Mouse (Mus musculus): ENCODE data around the gene Prkn.

Prkn gene

DNA sequence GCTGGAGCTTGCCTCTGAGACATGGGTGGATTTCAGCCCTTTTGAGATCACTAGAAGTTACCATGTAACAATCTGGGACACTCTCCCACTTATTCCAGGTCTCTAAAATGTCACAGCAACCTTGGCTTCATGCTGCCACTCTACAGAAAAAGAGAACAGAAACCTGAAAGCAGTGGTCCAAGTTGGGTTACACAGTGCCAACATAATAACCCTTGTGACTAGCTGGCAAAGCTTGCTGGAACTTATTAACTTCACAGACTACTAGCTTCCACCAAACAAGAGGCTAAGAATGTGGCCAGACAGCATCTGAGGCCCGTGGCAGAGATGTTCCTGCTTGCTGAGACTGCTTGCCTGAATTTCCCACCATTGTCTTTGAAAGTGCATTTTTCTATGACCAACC is 886.9 kb downstream of the Prkn start:
- DNase-seq (ENCODE audit: extremely low spot score, low read depth, low spot score), result no peak

DNA sequence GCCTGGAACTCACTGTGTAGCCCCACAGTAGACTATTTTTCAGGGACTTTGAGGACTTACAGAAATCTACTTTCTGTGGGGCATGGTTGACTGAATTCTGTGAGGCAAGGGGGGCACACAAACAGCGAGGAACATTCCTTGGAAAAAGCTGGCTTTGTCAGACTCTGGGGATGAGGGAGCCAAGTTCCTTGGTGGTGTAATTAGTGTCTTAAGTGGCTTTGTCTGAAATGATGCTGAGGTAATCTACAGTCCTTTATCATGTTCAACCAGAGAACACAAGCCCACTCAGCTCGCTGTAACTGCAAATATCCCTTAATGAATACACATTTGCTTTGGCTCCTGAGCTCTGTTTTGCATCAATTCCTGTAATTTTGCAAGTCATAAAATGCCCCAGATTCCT is 888.1 kb downstream of the Prkn start:
- DNase-seq (ENCODE audit: extremely low spot score, low read depth, low spot score), result no peak

DNA sequence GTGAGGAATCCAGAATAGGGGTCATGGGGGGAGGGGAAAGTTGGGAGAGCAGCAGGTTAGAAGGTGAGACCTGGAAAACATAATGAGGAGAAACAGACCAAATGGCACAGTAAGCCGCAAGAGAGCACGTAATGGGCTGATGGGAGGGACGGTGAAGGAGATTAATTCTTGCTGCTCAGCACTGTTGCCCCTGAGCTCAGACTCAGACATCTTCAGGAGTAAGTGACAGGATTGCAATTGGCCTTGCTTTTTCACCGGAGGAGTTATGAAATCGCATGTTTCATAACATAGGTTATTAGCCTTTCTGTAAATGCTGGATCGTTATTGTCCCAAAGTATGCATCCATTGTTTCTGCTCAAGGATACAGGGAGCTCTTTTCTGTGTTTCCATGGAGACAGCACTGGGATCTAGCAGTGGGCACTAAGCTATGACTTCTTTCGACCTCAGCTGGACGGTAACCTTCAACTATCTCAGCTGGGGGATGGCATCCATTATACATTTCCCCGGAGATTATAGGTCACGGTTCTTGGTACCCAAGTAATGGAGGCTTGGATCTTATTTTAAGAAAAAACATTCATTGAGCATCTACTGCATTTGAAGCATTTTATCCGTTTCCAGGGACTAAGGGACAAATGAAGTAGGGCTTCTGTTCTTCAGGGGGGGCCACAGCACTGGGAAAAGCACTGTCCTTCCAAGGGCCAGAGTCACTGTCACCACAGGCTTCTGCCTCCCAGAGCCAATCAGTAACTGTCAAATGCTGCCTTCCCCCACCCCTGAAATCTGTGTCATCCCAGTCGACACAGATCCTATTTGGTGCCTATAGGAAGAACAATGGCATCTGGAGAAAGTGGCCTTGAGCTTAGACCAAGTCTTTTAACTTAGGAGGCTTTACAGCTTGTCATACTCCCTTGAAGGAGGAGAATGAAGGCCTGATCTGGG is 890.7 kb downstream of the Prkn start:
- no peak for DNase-seq (ENCODE audit: extremely low spot score, low read depth, low spot score)

DNA sequence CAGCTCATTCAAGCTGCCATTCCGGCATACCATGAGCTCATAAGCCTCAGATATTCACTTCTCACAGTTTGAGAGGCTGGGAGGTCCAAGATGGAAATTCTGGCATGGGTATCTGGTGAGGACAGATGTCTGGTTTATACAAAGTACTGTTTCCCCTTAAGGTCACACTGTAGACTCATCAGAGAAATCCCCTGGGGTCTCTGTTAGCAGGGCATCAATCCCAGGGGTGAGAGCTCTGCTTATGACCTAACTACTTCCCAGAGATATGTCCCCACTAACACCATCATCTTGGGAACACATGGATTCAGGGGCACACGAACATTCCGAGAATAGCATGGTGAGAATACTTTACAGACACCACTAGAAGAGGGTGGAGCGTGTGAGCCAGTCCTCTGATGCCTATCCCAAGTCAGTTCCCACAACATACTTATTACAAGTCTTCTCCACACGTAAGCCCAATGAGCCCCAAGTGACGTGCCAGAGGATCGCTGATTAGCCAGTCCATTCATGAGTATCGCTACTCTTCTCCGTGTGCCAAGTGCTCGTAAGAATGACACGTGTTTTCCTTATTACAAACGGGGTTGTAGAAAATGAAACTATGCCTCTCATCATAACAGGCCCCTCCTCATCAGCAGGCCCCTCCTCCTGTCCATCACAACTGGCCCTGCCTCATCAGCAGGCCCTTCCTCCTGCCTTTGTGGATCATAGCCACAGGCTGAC is 895.1 kb downstream of the Prkn start:
- DNase-seq (ENCODE audit: extremely low spot score, low read depth, low spot score), result no peak

DNA sequence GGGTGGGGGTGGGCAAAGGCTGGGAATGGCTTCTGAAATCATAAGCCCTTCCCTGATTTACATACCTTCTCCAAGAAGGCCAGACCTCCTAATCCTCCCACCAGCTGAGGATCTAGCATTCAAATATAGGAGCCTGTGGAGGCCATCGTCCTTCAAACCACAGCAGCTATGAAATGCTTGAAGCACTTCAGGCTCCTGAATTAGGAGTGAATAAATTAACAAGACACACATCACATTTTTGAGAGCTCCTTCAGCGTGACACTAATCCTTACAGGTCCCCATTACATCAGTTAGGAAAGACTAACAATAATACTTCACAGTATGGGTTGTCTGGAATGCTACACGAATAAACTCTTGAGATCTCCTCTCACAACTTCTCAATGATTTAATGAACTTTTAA is 896.3 kb downstream of the Prkn start:
- no peak for DNase-seq (ENCODE audit: extremely low spot score, low read depth, low spot score)

DNA sequence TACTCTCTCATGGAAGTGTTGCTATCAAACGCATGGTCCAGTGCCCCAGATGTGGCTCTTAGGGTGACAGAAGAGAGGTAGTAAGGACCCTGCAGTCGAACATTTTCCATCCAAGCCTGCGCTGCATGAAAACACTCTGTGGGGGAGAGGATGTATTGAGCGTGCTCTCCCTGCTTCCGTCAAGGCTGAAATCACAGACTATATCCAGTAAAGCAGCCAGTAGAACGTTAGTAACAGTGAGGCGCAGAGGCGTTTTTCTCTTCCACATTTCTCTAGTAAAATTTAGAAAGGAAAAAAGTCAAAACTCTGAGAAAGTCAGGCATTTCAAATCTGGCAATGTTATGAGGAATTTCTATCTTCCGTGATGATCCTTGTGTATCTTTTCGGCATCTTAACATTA is 897.7 kb downstream of the Prkn start:
- no peak for DNase-seq (ENCODE audit: extremely low spot score, low read depth, low spot score)

DNA sequence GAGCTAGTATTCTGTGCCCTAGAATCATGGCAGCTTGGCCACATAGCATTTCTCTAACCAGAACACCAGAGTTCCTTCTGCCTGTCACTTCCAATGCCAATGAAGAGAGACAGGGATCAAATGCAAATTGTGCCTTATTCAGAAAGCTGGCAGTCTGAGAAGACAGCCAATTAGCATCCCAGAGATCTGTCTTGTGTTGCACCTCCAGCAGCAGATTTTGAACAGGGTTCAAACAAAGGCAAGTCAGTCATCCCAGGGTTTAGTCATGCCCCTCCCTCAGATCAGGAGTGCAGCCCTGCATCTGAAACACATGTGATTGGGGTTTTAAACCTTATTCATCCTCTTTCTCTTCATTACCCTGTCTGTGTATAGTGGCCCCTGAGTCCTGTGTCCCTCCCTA is 900.5 kb downstream of the Prkn start:
- no peak for DNase-seq (ENCODE audit: extremely low spot score, low read depth, low spot score)

DNA sequence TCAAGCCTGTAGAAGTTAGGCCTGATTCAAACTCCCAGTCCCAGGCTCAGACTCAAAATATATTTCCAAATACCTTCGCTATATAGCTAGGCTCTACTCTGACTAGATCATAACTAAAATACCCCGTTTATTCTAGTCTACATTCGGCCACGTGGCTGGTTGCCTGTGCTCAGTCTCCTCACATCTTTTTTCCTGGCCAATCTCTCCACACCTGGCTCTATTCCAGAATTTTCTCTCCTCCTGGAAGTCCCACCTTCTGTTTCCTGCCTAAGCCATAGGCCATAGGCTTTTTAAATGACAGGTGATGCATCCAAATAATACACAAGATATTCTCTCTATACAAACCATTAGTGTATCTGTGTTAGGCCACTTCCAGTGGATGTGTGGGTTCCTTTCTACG is 901.0 kb downstream of the Prkn start:
- DNase-seq (ENCODE audit: extremely low spot score, low read depth, low spot score), result no peak

DNA sequence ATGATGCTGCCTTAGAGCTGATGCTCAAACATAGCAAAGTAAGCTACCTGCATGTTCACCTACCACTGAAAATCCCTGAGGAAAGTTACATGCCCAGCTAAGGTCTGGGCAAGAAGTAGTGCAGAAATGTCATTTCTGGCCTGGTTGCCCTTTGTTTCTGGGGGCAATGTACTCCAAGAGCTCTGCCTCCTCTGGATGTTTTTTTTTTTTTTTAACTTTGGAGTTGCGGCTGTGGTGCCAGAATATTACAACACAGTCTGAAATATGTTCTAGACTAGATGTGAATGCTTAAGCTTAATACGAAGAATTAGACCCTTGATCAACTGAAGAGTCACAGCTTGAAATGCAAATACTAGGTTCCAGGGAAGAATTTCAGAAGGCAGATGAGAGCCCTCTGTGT is 911.1 kb downstream of the Prkn start:
- no peak for DNase-seq (ENCODE audit: extremely low spot score, low read depth, low spot score)

DNA sequence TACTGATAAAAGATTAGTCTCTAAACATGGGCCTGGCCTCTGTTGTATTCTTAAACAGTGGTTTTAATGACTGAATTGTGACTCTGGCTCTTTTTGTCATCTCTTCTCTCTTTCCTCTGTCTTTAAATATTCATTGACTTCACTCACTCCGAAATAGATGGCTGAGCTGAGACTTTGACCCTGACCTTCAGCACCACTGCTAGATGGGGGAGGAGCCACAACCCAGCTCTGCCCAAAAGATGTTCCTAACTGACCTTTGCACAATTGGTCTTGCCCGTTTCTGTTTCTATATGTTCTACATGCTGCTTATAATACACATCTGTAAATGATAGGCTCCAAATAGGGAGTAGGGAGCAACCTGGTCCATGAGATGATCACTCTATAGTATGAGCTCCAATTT is 912.5 kb downstream of the Prkn start:
- no peak for DNase-seq (ENCODE audit: extremely low spot score, low read depth, low spot score)

DNA sequence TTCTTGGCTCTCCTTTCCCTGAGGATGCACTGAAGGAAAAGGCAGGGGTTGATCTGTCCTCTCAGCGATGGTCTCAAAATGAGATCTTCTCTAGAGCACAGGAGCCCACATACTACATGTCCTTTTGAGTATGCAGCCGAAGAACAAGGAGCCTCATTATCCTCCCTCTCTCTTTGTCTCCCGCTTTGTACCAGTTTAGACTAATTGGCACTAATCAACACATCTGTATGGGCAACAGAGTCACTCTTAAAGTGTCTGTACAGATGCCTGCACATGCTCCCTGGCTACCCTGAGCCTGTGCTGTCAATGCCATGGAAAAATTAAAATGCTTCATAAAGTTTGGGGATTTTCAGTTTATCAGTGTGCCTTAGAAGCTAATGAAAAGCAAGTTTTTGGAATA is 924.9 kb downstream of the Prkn start:
- DNase-seq (ENCODE audit: extremely low spot score, low read depth, low spot score), result no peak

DNA sequence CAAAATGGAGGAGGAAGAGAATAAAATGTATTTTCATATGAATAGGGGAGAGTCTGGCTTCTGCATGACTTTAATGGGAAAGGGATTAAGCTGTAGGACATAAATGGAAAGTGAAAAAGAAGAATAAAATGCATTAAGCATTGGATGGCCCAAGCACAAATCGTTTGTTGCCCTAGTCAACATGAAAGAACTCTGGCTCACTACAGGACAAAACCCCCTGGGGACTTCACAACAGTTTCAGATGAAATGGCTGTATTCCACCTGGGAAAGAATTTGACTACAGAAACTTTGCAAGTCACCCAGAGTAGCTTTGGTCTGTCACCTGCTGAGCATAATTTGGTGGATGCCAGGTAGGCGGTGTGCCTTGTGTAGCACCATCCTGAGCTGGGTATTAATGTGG is 925.4 kb downstream of the Prkn start:
- DNase-seq (ENCODE audit: extremely low spot score, low read depth, low spot score), result no peak

DNA sequence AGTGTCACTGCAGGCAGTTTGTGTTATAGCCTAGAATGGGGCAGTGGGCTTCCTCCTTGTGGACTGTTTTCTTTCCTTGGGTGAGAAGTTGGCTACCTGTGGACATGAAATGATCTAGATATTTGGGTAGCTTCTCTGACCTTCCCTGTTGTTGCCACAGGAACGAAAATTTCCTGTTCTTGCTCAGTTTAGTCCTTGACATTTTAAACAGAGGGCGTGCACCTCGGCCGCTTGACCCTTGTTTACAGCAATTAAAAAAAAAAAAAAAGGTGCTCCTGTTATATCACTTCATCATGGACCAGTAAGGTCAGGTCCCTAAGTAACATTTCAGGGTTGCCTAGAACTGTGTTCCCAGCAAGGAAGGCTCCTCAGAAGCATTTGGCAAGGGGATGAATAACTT is 927.1 kb downstream of the Prkn start:
- DNase-seq (ENCODE audit: extremely low spot score, low read depth, low spot score), result no peak

DNA sequence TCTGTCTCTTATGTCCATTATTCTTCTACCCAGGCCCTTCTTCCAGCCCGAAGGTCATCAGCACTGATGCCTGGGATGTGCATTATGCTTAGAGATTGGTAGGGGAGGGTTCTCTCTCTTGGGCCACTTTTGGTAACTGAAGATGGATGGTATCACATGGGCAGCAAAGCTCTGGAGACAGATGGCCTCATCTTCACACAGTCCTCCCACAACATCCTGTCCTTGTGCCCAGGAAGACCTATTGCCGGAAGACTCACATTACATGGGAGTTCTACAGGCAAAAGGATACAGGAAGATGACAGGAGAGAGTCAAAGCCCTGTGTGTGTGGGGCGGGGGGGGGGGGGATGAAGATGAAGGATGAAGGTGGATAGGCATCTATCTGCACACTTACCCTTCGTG is 928.2 kb downstream of the Prkn start:
- no peak for DNase-seq (ENCODE audit: extremely low spot score, low read depth, low spot score)

DNA sequence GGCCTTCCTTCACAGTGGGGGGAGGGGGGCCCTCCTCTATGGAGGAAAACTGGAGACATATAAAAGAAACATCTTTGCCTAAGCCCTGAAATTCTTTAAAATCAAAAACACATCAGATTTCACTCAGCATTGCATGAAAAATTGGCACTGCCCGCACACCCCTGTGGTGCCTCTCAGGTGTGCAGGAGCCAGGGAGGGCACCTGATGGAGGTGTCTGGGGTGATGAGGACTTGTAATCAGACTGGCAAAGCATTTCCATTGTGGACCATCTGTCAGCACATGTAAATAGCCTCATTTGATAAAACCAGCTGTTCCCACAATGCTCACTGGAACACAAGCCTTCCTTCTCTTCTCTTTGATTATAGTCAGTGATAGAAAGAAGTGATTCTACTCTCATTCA is 928.8 kb downstream of the Prkn start:
- no peak for DNase-seq (ENCODE audit: extremely low spot score, low read depth, low spot score)

DNA sequence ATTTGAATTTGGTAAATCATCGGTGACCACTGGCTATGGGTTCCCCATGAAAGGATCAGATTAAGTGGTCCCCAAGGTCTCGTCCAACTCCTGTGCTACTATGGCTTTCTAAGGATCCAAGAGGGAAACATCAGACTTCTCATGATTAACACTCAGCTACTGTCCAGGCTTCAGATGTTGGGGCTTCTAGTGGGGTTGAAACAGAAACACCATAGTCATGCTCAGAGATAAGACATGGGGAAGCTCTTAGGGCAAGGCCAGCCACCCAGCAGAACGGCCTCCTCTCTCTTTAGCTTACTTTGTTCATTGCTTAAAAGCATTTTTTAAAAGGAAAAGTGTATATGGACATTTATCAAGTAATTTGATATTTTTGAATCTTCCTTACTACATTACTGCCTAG is 929.3 kb downstream of the Prkn start:
- no peak for DNase-seq (ENCODE audit: extremely low spot score, low read depth, low spot score)

DNA sequence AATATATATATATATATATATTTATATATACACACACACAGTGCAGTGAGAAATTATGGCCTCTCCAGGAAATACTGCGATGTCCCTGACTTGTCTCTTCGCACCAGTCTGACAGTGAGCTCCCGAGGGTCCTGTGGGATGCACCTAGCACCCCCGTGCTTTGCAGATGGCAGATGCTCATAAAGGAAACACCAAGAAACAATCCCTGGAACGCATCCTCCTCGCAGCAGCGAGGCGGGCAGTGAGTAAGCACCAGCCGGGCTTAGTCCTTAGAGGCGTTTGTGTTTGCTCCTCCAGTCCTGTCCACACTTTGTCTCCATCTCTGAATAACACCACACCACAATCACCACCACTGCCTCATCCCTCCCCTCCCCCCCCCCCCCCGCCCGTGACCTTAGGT is 939.4 kb downstream of the Prkn start:
- no peak for DNase-seq (ENCODE audit: extremely low spot score, low read depth, low spot score)

DNA sequence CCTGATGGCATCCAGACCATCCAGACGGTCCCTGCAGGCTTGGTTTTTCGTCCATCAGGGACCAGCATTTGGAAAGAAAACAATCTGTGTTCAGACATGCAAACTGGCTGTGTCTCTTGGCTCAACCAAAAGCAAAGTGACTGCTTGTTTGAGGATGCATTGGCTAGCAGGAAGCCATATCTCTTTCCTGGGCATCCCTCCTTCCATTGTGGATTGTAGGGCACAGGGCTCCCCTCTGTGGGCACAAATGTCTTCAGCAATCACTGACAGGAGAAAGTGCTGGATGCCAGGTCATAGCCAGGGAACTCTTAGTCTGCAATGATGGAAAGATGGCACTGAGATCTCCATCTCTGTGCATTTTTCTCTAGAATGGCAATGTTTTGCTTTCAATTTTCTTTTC is 939.8 kb downstream of the Prkn start:
- no peak for DNase-seq (ENCODE audit: extremely low spot score, low read depth, low spot score)

DNA sequence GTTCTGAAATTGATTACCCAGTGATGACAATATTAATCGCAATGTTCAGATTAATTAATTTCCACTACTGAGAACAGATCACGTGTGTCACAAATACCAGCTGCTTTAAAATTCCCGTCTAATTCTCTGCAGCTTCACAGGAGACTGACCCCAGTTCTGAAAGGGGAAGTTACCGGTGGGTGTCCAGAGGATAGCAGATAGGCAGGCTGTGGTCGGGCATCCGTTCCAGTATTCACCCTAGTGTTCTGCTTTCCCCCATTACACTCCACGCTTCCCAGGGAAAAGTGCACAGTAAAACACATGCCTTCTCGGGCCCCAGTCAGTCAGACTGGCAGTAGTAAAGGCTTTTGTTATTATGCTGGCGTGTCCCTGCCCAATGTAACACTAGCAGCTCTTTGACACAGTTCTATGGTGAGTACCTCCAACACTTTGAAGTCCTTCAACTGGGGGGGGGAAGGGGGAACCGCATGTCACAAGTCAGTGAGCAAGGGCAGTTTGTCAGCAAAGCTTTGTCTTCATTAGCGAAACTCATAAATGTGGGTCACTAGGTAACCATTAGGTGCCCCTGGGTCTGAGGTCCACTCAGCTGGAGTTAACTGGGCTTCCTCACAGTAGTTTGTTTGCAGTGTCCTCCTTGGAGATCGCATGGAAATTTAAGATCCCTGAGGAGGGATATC is 940.8 kb downstream of the Prkn start:
- no peak for DNase-seq (ENCODE audit: extremely low spot score, low read depth, low spot score)

DNA sequence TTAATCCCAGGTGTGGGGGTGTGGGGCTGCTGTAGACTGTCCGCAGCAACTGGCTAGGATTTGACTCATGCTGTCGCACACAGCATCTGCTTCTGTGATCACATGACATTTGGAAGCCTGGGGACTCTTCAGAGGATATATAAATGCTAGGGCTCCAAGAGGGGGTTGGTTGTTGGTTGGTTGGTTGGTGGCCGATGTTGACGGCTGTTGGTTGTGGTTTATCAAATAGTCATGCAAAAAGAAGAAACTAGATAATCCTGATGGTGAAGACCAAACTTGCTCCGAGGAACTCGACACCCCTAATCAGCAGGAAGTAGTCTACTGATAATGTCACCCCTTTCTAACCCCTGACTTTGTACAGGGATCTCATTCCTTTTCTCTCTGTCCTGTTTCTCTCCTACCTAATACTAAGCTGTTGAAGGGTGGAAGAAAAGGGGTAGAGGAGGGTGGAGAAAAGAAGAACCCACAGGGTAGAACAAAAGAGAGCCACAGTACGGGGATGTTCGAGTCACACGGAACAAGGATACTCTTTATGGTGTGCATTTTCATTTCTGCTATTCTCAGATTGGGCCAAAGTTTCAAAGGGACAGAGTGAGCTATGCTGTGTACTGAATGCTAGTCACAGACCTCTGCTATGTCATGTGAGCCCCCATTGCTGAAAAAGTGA is 948.2 kb downstream of the Prkn start:
- no peak for DNase-seq (ENCODE audit: extremely low spot score, low read depth, low spot score)

DNA sequence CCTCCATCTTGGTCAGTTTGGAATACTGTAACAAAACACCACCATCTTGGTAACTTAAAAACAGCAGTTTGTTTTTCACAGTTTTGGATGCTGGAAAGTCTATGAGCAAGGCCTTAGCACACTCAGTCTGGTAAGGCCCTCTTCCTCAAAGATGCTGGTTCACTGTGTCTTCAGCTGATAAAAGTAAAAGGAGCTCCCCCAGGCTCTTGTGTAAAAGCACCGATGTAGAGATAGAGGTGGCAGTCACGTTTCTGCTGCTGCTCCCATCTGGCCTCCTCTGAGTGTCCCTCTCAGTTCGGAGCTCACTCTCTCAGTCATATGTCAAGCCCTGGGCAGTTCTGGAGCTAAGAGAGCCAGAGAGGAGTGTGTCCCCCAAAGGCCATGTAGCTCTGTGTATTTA is 955.8 kb downstream of the Prkn start:
- no peak for DNase-seq (ENCODE audit: extremely low spot score, low read depth, low spot score)
